Mouse (Mus musculus): Measurements from ENCODE around the gene Marcks.
"Not testable (repeated sequence)": the region's sequence is repeated elsewhere in the genome, so short reads cannot be mapped to it uniquely, and the experiment has no call there.

Marcks gene

DNA sequence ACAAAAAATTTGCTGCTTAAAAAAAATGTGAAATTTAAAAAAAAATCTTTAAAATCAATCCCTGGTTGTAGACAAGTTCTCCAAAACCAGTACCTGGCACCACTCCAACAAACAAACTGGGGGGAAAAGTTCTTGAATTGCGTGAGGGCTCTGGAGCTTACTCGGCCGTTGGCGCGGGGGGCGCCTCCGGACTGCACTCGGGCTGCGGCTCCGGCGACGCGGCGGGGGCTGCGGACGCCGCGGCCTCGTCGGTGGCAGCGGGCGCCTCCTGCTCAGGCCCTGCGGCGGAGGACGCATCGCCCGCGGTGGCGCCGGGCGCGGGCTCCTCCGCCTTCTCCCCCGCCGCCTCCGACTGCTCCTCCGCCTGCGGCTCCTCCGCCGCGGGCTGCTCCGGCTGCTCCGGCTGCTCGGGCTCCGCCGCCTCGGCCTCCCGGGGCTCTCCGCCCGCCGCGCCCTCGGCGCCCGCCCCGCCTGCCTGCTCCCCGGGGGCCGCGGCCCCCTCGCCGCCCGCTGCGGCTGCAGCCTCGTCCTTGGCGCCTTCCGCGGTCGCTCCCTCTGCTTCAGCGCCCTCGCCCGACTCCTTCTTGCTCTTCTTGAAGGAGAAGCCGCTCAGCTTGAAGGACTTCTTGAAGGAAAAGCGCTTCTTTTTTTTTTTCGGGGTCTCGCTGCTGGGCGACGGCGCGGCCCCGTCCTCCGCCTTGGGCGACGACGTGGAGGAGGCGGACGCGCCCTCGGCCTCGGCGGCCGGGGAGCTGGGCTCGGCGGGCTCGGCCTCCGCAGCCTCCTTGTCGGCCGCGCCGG, 2.6 kb downstream of the Marcks start:
- DNase-seq (ENCODE audit: low spot score): peak; percentile 50

DNA sequence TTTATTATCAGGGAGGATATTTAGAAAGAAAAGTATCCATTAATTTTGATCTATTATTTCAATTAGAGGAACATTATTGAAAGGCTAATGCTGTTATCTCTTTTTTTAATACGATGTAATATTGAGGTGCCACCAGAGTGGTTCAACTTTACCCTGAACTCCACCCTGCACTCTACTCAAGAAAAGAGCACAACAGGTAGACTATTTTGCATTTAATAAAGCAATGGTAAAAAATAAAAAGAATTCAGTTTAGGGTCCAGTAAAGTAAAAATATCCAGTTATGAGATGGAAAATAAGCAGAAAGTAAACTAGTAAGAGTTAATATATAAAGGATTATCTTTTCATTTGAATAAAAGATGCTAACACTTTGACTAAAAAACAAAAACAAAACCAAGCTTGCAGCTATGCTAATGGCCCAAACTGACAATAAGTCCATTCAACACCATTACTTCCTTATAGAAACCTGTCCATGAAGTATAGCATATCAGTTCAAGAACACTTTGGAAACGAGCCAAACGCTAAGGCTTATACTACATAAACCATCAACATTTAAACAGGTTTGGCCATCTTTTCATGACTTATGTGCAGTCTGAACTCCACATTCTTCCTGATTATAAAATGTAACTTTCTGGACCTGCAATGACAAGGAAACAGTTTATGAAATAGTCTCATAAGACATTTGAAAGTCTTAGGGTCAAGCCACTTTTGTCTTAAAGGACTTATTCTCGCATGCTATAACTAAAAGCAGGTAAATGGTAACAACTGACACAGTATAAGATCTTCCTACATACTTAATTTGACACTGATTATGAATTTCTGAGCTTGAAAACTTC, 4.6 kb downstream of the Marcks start:
- no peak for DNase-seq (ENCODE audit: low spot score)

DNA sequence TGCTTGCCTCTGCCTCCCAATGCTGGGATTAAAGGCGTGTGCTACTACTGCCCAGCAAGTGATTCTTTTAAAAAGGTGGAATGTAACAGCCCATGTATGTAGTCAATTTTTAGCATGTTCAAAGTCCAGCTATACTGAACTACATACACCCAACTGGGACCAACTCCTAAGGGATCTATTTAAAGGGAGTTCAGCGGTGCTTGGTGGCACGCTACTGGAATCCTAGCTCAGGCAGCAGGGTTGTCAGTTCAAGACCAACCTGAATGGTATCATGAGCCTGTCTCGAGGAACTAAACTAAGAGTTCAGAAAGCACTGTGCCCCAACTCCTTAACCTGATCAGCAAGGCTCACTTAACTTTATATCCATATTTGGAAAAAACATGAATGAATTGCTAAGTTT, 6.0 kb downstream of the Marcks start:
- no peak for DNase-seq (ENCODE audit: low spot score)

DNA sequence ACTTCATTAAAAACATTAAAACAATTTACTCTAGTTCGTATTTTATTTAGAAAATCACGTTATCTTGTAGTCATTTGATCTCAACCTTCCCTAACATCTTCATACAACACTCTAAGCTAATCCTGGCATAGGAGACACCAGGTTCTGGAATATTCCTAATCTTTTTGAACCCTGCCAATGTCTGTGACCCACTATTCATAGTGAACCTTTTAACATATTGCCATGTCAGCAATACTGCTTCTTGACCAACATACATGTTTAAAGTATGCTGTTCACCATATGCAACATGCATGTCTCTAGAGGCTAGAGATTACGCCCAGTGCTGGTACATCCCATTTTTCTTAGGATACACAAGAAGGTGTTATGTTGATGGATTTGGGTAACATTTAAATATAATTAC, 9.1 kb downstream of the Marcks start:
- DNase-seq (ENCODE audit: low spot score): no peak

DNA sequence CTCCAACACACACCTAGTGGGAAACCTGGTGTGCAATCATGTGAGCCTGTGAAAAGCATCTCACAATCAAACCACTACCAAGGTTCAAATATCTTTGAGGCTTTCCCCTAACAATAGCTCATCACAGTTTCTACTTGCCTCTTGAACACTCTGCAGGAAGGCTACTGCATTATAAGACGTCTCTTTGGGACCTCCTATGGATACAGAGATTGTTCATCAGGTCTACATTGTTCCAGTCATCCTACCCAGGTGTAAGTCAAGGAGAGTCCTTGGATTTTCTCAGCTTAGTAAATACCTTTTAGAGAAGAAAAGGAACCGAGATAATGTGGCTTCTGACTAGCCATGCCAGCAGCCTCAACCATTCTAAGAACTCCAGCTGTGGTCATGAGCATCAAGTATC, 23.4 kb downstream of the Marcks start:
- no peak for DNase-seq (ENCODE audit: low spot score)

DNA sequence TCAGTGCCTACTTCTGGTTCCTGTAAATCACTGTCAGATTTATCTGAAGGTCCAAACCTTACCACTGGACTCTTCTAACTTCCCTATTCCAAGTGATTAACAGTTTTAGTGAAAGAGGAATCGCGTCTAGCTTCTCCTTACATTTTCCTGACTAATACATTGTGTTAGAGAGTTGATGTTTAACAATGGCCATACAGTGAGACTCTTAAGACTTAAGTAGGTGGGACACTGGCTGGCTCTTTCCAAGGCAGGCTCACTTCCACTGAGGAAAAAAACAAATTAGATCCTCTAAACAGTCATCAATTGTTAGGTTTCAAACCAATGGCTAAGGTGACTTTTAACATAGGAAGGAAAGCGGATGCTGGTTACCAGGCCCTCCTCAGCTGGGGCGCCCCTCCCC, 25.9 kb downstream of the Marcks start:
- DNase-seq (ENCODE audit: low spot score): no peak

DNA sequence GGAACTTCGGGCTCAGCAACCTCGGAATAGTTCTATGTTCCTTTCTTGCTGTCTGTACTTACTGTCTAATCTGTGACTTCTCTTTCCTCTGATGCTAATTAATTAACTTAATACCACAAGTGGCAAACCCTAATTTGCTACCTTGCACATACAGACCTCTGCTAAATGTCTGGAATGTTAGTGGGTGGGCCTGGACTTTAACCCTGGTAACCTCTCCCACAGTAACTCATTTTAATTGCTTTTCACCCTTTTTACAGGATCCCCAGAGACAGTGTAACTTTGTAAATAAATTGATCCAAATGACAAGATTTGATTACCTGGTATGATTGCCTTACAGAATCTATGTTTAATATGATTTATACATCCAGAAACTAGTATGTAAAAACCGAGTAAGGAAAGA, 26.4 kb downstream of the Marcks start:
- no peak for DNase-seq (ENCODE audit: low spot score)

DNA sequence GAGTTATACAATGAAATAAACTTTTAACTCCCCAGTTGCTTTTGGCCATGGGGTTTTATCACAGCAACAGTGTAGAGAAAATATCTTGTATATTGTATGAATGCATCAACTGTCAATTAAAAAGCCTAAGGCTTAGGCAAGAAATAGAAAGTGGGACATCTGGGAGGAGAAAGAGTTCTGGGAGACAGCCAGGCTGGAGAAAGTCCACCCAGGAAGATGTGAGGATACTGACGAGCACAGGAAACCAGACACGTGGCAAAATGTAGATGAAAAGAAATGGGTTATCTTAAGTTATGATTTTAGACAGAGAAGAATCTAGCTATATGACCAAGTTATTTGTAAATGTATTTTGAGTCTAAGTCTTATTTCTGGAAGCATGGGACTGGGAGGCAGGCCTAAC, 27.3 kb downstream of the Marcks start:
- no peak for DNase-seq (ENCODE audit: low spot score)

DNA sequence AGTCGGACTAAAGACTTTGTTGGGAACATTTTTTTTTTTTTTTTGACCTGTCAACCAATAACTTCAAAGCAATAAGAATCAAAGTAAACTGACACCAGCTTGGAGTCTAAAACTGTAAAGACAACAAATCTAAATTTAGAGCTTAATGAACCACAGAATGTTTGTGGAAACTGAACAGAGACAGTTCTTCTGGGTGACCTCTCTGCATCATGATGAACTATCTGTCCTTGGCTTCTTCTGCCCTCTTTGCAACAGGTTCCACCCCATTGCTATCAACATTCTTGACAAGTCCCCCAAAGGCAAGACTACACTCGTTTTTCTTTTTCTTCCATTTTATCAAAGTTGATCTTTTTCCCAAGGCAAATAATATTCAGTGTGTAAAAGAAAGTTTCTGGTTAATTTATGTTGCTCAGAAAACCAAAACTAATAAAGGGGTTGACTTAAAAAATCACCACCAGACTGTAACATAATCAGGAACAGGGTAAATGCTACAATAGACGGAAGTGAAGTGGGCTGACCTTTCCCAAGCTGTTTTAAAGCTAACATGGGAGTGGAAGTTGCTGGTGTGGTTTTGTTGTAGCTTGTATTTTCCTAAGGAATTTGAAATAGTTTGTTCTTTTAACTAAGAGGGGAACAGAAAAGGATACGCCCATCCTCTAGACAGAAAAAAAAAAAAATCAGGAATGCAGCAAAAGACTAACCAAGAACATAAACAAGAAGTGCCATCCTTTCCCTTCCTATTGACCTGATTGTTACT, 31.7 kb downstream of the Marcks start:
- DNase-seq (ENCODE audit: low spot score): no peak

DNA sequence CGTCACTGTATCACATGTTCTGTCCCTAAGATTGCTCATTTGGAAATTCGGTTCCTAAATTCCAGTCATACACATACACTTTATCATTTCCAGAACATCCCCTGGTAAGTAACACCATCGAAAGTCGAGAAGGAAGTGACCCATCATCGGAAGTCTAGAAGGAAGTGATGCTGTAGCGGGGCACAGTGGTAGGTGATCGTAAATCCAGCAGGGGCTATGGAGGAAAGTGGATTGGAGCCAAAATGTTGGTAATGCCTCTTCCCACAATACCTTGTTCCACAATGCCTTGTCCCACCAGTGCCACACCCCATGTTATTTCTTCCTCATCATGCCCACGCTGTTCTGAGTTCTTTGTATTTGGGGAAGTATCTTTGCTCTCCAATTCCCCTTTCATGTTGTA, 32.4 kb downstream of the Marcks start:
- no peak for DNase-seq (ENCODE audit: low spot score)

DNA sequence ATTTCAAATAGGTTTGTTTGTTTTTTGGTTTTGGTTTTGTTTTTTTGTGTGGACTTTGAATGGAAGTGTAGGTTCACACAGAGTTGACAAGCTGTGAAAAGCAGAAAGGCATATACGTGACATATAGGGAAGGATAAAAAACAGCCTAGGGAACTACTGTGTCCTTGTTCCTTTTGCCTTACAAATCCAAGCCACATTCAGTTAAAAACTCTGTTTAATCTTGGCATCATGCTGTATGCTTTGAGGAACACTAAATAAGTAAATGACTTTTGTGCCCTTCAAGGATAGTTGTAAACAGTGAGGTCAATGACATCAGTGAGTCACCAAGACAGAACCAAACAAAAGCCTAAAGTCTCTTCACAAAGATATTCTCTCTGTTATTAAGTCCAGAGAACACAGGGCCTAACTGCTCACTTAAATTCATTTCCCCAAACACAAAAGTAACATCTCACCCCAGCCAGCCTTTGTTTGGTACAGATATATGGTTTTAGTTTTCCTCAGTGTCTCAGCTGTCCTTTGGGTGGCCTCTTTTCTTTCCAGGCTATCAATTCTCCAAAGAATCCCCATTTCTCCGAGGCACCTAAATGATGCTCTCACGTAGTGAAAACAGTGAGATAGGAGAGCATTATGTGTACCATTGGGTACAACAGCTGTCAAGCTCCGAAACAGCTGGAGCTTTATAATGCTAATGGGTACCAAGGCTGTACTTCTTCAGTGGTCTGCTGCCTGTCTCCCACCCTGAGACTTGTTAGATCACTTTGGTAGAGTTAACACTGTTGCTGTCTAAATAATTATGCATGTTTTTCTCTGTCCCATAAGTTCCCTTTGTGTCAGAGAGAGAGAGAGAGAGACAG, 36.3 kb downstream of the Marcks start:
- no peak for DNase-seq (ENCODE audit: low spot score)

DNA sequence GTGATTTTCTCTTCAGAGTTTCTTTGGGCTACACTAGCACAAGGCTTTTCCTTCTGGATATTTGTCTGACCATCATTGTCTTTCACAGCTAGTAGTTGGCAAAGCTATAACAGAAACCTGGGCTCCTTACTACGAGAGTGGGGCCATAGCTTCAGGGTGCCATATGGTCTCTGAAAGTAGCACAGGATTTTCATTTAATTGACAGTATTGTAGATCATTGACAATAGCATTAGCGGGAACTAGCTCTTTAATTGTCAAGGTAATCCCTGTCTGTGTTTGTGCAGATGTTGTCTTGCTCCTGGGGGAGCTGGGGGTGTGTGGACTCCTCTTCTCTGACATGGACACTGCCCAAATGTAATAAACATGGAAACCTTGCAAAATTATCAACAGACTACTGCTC, 37.0 kb downstream of the Marcks start:
- no peak for DNase-seq (ENCODE audit: low spot score)

DNA sequence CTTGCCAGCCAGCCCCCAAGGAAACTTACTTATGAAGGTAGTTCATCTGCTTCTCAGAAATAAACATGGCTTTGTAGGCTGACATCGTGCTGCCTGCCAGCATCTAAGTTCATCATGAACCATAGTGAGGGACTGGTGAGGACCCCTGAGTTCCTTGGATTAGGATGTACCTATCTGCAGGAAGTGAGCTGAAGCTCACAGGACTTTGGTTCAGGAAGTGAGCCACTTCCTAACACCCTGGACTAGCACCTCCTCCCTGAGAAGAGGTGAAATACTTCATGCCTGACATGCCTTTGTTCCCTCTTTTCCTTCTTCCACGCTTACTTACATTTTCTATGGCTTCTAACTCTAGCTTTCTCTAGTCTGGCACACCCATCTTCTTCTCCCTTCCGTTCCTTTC, 42.2 kb downstream of the Marcks start:
- DNase-seq (ENCODE audit: low spot score): no peak

DNA sequence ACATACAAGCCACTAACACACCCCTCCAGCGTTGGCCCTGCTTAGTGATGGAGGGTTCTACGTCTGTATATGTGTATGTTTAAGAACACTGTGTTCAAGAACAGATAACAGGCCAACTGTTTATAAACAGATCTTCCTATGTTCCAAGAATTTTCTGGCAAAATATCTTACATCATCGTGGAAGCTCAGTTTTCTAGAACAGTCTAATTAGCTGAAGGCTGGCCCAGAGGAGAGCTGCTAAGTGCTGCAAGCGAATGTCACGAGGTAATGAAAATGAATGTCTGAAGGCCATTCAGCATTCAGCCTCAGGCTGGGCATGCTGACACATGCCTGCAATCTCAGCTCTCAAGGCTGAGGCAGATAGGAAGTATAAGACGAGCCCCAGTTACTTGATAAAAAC, 42.9 kb downstream of the Marcks start:
- no peak for DNase-seq (ENCODE audit: low spot score)

DNA sequence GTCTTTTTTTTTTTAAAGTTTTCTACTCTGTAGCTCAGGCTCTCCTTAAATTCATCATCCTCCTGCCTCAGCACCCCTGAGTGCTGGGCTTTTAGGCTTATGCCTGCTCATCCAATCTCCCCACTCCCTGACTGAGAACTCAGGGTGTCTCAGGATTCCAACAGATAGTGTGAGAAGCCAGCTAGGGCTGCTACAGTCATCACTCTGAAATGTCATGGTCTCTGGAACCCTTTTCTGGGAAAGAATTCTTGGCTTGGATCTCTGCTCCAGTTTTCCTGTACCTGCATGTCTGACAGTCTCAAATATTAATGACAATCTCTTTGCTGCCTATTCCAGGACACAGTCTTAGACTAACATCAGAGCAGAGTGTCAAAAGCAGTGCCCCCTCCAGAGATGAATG, 45.4 kb downstream of the Marcks start:
- no peak for DNase-seq (ENCODE audit: low spot score)

DNA sequence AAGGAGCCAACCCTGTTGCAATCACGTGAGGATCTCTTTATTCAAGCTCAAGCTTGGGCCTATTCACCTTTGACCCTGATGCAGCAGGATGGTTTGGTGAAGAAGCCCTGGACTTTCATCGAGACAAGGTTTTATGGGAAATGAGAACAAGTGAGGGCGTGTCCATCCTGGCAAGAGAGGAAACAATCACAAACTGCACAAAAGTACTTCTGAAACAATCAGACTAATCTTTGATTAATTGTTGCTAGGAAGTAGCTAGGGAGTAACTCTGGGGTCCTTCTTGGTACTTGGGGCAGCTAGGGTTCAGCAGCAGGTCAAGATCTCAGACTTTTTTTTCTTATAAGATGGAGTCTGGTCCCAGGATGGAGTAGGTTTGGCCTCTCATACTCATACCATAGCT, 48.3 kb downstream of the Marcks start:
- no peak for DNase-seq (ENCODE audit: low spot score)

DNA sequence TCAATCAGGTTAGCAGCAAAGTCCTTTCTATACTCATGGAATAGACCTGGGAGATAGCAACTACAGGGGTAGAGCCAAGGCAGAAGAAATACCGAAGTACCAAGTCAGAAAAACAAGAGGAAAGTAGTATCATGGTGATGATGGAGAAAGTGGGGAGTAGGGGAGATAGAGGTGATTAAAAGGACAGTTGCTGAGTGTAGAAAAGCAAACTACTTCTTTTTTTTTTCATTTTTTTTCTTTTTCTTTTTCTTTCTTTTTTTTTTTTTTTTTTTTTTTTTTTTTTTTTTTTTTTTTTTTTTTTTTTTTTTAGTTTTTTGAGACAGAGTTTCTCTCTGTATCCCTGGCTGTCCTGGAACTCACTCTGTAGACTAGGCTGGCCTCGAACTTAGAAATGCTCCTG, 54.6 kb downstream of the Marcks start:
- DNase-seq (ENCODE audit: low spot score): not testable (repeated sequence)

Measured in urinary bladder, postnatal 25 days (tissue).